Mouse (Mus musculus) layer of hippocampus, postnatal 10 days (tissue): ENCODE measurements around the gene Chd9. TPM values are rescaled to one million over a fixed set of nuclear protein-coding genes. Genes with fewer than 3 reads are reported as not detected.

Source experiments
- DNase-seq, 2 experiments: peaks; one replicate each; pipeline ENCODE4 v3.0.0; 2021; ENCODE audit warnings: low spot score in 2 of 2
- microRNA-seq, 2 experiments: library from miRNA; unstranded; fragments of <30 nt; microRNA quantifications; one replicate each; pipeline ENCODE4 v1.2.0; 2021
- total RNA-seq, 2 experiments: library from RNA; stranded (reverse); gene quantifications; 2 replicates each; pipeline ENCODE4 v1.2.3; 2021

Gene Chd9
- total RNA-seq, 2 experiments from 2014 or later = 169 to 181 TPM

GRCm38 (mm10) chr8:91070275-91070859, 242.2 kb downstream of the Chd9 start:
- peak; percentile 54 to 68 for DNase-seq

- DNase-seq = no peak
These were observed 249.1 kb downstream of the Chd9 start for GRCm38 (mm10) chr8:91077077-91077867.

- DNase-seq = no peak
These were observed 251.5 kb downstream of the Chd9 start for GRCm38 (mm10) chr8:91079678-91080077.

GRCm38 (mm10) chr8:91081911-91082310, 253.8 kb downstream of the Chd9 start:
- DNase-seq = no peak

GRCm38 (mm10) chr8:91082428-91082827, 254.3 kb downstream of the Chd9 start:
- DNase-seq = no peak

GRCm38 (mm10) chr8:91088452-91088851, 260.3 kb downstream of the Chd9 start:
- DNase-seq = no peak

GRCm38 (mm10) chr8:91089601-91090000, 261.4 kb downstream of the Chd9 start:
- DNase-seq = no peak

GRCm38 (mm10) chr8:91094135-91094534, 266.0 kb downstream of the Chd9 start:
- no peak for DNase-seq

- DNase-seq = no peak
These were observed 270.0 kb downstream of the Chd9 start for GRCm38 (mm10) chr8:91098106-91098505.

Small RNA genes lying within 50 kb of the gene (microRNA-seq; reads per million reads assigned to microRNA genes)
- gene Gm44382 = 0 reads per million in 2 experiments

Other genes starting within 250 kb of the Chd9 start
- gene Gm19935, start 11.0 kb upstream of the Chd9 start, total RNA-seq = 1 to 10 TPM; 1.9 to 3.5 TPM
- gene Rbl2, start 241.7 kb downstream of the Chd9 start, total RNA-seq = 10 to 100 TPM; 29.1 to 29.7 TPM